Mouse (Mus musculus) bone marrow, adult 2 months (tissue): ENCODE measurements around the gene Fgfr2. TPM values are rescaled to one million over a fixed set of nuclear protein-coding genes. Genes with fewer than 3 reads are reported as not detected.

Experiments
- H3K27ac ChIP-seq: fragments of 200-500 bp; 2 replicates; pipeline ENCODE4 v1.5.1; 2012; ENCODE audit warnings: low read depth, mild to moderate bottlenecking, control low read depth, inconsistent platforms, low read length; ENCODE audit not compliant: control insufficient read depth, poor library complexity, insufficient read depth
- H3K4me1 ChIP-seq: fragments of 200-500 bp; 2 replicates; pipeline ENCODE4 v1.6.1; 2011; ENCODE audit warnings: low read length; ENCODE audit not compliant: control insufficient read depth, insufficient read depth
- H3K4me3 ChIP-seq: fragments of 200-500 bp; replicated peaks from 2 replicates; pipeline ENCODE3; 2011; ENCODE audit warnings: mild to moderate bottlenecking, low read depth, low read length, control low read depth; ENCODE audit not compliant: control insufficient read depth
- CTCF ChIP-seq: fragments of 200-500 bp; IDR thresholded peaks from 2 replicates; pipeline ENCODE4 v1.5.1; 2011; ENCODE audit warnings: low read length, control low read depth; ENCODE audit not compliant: control insufficient read depth, insufficient read depth
- POLR2A ChIP-seq: fragments of 200-500 bp; IDR thresholded peaks from 2 replicates; pipeline ENCODE4 v1.6.1; 2011; ENCODE audit warnings: low read depth, mild to moderate bottlenecking, control low read depth, low read length, borderline replicate concordance; ENCODE audit not compliant: control insufficient read depth
- WGBS: fragments of 180-500 bp; shearing (Covaris S2); methylation state at CpG from one replicate; pipeline ENCODE4 v1.1.7; 2018; 5-methylcytosine and 5-hydroxymethylcytosine counted together
- polyA plus RNA-seq: library from polyadenylated mRNA; stranded (reverse); fragments of >200 nt; gene quantifications from 2 replicates; pipeline ENCODE4 v1.2.4, GENCODE M21; 2011; ENCODE audit warnings: low replicate concordance; ENCODE audit not compliant: missing spikeins, insufficient read depth, insufficient read length

Gene Fgfr2
- polyA plus RNA-seq, 1 experiment = 8.2 TPM

DNA sequence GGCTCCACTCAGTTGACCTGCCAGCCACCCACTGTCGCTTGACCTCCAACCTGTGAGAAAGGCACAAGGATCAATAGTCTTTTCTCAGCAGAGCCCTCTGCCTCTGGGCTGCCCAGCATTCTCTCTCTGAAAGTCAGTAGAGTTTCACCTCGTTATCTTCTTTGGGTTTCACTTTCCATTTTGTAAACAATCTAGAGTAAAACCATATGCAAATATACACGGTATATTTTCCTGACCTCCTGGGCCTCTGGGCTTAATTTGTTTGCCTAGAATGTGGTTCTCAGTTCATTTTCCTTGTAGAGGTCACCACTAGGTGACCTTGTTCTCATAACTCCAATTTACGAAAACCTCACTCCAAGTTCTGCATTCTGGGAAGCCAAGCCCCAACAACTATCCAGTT, 2322.5 kb downstream of the Fgfr2 start:
- Histone ChIP-seq H3K4me3 (no peak overlapping the region), H3K4me1 (no peaks in the 10 kb centered on the region; the same call in 1 of the 2 replicates), H3K27ac (no peak overlapping the region; the same call in 1 of the 2 replicates)
- 40% methylated on average over 4 of the region's 4 CpGs for WGBS
- no peak for TF ChIP-seq POLR2A
- TF ChIP-seq CTCF = no peak

DNA sequence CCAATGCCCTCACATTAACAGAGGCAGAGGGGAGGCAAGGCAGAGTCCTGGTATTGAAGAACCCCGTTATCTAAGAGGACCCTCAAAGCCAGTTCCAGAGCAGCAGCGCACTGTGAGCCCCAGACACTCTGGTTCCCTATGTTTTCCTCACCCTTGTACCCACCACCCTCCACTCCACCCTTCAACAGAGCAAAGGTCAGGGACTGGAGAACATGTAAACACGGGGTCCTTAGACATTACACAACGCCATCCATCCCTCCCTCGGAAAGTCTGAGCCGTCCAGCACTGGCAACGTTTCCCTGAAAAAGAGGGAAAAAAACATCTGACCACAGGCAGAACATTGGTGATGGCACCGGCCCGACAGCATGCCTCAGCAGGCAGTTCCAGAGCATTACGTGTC, 2323.7 kb downstream of the Fgfr2 start:
- Histone ChIP-seq H3K4me3 (no peak overlapping the region), H3K4me1 (no peaks in the 10 kb centered on the region; the same call in 1 of the 2 replicates), H3K27ac (no peak overlapping the region)
- 84% methylated on average over 10 of the region's 10 CpGs for WGBS
- TF ChIP-seq CTCF = no peak
- TF ChIP-seq POLR2A = no peak

- no peak overlapping the region for H3K27ac ChIP-seq
- TF ChIP-seq CTCF (no peak), POLR2A (no peak)
- no peak overlapping the region for H3K4me3 ChIP-seq
- 87% methylated on average over 6 of the region's 6 CpGs for WGBS
- no peaks in the 10 kb centered on the region; the same call in 1 of the 2 replicates for H3K4me1 ChIP-seq
Measured at GRCm38 (mm10) chr7:130797524-130797923, 2325.6 kb downstream of the Fgfr2 start.

DNA sequence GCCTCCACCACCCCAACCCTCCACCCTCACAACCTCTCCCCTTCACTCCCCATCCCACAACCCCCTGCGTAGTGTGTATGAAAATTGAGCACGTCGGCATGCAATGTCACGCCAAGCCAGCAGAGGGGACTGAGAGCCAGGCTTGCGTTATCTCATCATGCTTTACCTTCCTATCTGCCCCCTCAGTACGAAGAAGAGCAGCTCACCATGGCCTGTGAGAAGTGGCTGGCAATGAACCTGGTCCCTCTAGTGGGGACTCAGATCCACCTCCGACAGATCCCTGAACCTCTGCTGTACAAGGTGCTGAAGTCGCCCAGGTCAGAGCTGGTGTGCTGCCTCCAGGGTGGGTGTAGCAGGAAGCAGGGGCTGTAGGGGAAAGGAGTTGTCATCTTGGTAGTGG, 2326.4 kb downstream of the Fgfr2 start:
- H3K27ac ChIP-seq = no peak overlapping the region
- 81% methylated on average over 8 of the region's 8 CpGs for WGBS
- TF ChIP-seq CTCF (peak; percentile 41), POLR2A (no peak)
- no peaks in the 10 kb centered on the region; the same call in 1 of the 2 replicates for H3K4me1 ChIP-seq
- H3K4me3 ChIP-seq = no peak overlapping the region

DNA sequence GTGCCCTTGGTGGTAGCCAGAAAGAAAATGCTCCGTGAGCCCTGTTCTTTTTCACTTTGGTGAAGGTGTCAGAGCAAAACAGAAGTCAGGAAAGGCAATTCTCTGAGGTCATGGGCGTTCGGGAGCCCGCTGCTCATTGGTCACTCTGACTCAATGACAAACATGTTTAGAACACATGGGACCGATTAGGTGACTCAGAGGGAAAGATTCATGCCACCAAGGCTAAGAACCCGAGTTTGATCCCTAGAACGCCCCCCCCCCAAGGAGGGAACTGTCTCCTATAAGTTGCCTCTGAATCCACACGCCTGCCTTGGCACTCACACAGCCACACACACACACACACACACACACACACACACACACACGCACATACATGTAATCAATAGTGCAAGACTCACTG, 2329.5 kb downstream of the Fgfr2 start:
- 82% methylated on average over 9 of the region's 9 CpGs for WGBS
- no peak overlapping the region for H3K27ac ChIP-seq
- no peaks in the 10 kb centered on the region; the same call in 1 of the 2 replicates for H3K4me1 ChIP-seq
- H3K4me3 ChIP-seq = no peak overlapping the region
- TF ChIP-seq CTCF = no peak
- TF ChIP-seq POLR2A = no peak

DNA sequence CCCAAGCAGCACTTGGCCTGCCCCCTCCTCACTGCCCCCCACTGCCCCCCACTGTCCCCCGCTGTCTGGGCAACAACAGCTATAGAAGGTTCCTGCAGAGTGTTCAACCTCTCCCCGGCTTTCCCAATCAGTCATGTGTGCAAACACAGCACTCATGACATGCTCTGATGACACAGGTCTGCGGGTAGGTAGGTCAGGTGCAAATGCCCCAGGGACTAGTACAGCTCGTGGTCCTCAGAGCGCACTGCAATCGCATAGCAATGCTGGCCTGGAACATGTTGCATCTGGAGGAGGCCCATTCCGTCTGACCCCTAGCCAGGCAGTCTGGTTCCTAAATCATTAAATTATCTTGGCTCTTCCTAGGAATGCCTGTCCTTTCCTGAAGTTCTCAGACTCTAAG, 2333.7 kb downstream of the Fgfr2 start:
- 82% methylated on average over 7 of the region's 7 CpGs for WGBS
- TF ChIP-seq CTCF = no peak
- TF ChIP-seq POLR2A = no peak
- Histone ChIP-seq H3K27ac (no peak overlapping the region), H3K4me3 (no peak overlapping the region), H3K4me1 (no peaks in the 10 kb centered on the region)

- no peak for TF ChIP-seq CTCF
- TF ChIP-seq POLR2A = no peak
- WGBS = 83% methylated on average over 3 of the region's 3 CpGs
- no peak overlapping the region for H3K4me3 ChIP-seq
- H3K4me1 ChIP-seq = no peaks in the 10 kb centered on the region
- no peak overlapping the region for H3K27ac ChIP-seq
Measured at GRCm38 (mm10) chr7:130788950-130789349, 2334.2 kb downstream of the Fgfr2 start.

- no peak overlapping the region for H3K27ac ChIP-seq
- H3K4me1 ChIP-seq = no peaks in the 10 kb centered on the region
- WGBS = 81% methylated on average over 4 of the region's 4 CpGs
Measured at GRCm38 (mm10) chr7:130787537-130787936, 2335.6 kb downstream of the Fgfr2 start.

DNA sequence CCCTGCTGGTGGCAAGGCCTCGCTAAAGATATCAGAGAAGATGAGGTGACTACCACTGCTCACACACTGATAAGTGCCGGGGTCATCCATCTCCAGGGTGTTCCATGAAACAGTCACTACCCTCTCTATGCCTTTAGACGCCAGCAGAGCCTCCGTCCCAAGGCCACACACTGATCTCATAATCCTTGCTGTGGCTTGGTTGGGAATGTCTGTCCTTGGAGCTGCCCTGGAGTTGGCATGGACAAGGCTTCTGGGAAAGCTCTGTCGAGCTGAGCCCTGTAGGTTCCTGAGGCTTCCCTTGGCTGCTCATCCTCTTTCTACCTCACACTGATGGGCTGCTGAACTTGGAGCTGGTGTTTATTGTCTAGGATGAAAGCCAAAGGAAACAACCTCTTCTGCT, 2336.4 kb downstream of the Fgfr2 start:
- no peaks in the 10 kb centered on the region for H3K4me1 ChIP-seq
- WGBS = 76% methylated on average over 5 of the region's 5 CpGs
- no peak overlapping the region for H3K4me3 ChIP-seq
- TF ChIP-seq POLR2A (no peak), CTCF (no peak)
- no peak overlapping the region for H3K27ac ChIP-seq

More at GRCm38 (mm10) chr7:130787537-130787936, 2335.6 kb downstream of the Fgfr2 start:
- no peak overlapping the region for H3K4me3 ChIP-seq
- no peak for TF ChIP-seq CTCF
- no peak for TF ChIP-seq POLR2A
